Mouse (Mus musculus) urinary bladder, postnatal 14 days (tissue): ENCODE results near the gene Gabrb3.
"Not testable (repeated sequence)": the region's sequence is repeated elsewhere in the genome, so short reads cannot be mapped to it uniquely, and the experiment has no call there.

Experiments used
- DNase-seq: peaks from one replicate; pipeline ENCODE4 v3.0.0; 2021; ENCODE audit warnings: low spot score

Gabrb3 gene

GRCm38 (mm10) chr7:57706976-57707740, 287.7 kb downstream of the Gabrb3 start:
- DNase-seq: no peak

DNA sequence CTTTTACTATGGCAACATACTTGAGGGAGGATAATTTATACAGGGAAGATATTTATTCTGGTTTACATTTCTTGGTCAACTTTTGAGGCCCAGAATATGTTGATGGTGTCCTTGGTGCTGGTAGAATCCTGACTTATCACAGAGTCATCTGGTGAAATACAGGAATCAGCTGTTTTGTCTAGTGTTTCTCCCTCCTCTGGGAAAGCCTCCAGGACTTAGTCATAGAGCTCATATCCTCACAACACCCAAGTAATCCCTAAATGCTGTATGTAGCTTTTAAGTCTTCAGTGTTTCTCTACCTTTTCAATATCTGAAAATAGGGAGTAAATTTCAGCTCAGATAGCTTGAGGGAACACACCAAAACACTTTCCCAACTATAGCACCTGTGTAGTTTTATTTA, 292.2 kb downstream of the Gabrb3 start:
- no peak for DNase-seq

GRCm38 (mm10) chr7:57746836-57747235, 327.3 kb downstream of the Gabrb3 start:
- DNase-seq: no peak

GRCm38 (mm10) chr7:57760466-57760865, 341.0 kb downstream of the Gabrb3 start:
- no peak for DNase-seq

GRCm38 (mm10) chr7:57778754-57779153, 359.3 kb downstream of the Gabrb3 start:
- DNase-seq: no peak

DNA sequence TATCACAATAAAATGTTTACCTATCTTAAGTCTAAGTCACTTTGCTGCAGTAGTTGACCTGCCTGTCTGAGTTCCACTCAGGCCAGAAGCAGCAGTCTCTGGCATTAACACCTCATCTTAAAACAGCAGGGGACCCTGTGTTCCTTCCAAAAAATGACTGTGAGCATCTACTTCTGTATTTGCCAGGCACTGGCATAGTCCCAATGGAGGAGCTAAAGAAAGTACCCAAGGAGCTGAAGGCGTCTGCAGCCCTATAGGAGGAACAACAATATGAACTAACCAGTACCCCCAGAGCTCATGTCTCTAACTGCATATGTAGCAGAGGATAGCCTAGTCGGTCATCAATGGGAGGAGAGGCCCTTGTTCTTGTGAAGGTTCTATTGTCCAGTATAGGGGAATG, 366.6 kb downstream of the Gabrb3 start:
- DNase-seq: not testable (repeated sequence)

GRCm38 (mm10) chr7:57787520-57787919, 368.0 kb downstream of the Gabrb3 start:
- no peak for DNase-seq

- DNase-seq: no peak
These were observed 383.8 kb downstream of the Gabrb3 start for GRCm38 (mm10) chr7:57803266-57803665.

GRCm38 (mm10) chr7:57813716-57814115, 394.2 kb downstream of the Gabrb3 start:
- no peak for DNase-seq

GRCm38 (mm10) chr7:57842383-57842896, 422.9 kb downstream of the Gabrb3 start:
- DNase-seq: no peak

DNA sequence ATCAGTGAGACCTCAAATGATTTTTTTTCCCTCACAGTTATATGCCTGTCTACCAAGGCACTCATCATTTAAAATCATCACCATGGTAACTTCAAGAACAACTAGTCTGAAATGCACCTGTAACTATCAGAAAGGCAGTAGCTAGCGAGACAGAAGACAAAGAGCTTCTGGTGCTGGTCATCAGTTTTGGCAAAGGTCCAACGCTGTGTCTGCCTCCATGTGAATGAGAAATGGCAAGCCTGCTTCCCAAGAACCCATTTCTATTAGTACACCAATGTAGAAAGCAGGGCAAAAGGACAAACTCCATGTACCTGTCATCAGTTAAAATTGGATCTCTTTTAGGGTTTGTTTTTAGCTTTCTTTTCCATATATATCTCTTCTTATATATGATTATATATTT, 448.5 kb downstream of the Gabrb3 start:
- DNase-seq: no peak
